Comparison of ENCODE assay signal across 14 mouse cellular contexts in genomic region chr1:55301077-55301476, GRCm38 (mm10).
DNase-seq lines count a peak whose midpoint lies in the region; ATAC-seq and TF ChIP-seq lines count a peak whose summit lies in the region.
"Had no signal": no experiment of that assay in that cellular context is flagged by ENCODE, and none has a peak within 500 bp of the region (broad histone marks: within the 10 kb centered on the region; RNA-seq: fewer than 3 reads in every experiment).

No protein-coding gene starts in this region.

- TF ChIP-seq CTCF in gastrocnemius, adult 2 months (IDR thresholded peaks at IDR 0.05) = peak; percentile 38; the same call in 1 of the 2 replicates

- no peaks in the 10 kb centered on the region for H3K27me3 ChIP-seq in limb, embryonic 14.5 days (ENCODE audit: control insufficient read depth, insufficient read depth, low read length)
- no peaks in the 10 kb centered on the region for H3K27me3 ChIP-seq in limb, embryonic 10.5 days (ENCODE audit: low read depth, poor library complexity, severe bottlenecking)
- H3K27me3 ChIP-seq: embryonic facial prominence, embryonic 15.5 days; heart, embryonic 12.5 days had no signal

- no peak overlapping the region for H3K9ac ChIP-seq in limb, embryonic 14.5 days (ENCODE audit: low read depth, low read length, severe bottlenecking)
- H3K9ac ChIP-seq: embryonic facial prominence, embryonic 15.5 days; heart, embryonic 12.5 days had no signal

- no peak overlapping the region for H3K4me3 ChIP-seq in gastrocnemius, adult 2 months
- H3K4me3 ChIP-seq in limb, embryonic 14.5 days (replicated peaks; ENCODE audit: low read length) = no peak overlapping the region
- no peak overlapping the region for H3K4me3 ChIP-seq in limb, embryonic 10.5 days
- H3K4me3 ChIP-seq: embryonic facial prominence, embryonic 15.5 days; heart, embryonic 12.5 days had no signal

- no peak for TF ChIP-seq POLR2A in limb, embryonic 14.5 days (IDR thresholded peaks at IDR 0.05; ENCODE audit: borderline replicate concordance, extremely low read depth, insufficient read depth, insufficient read length)

- DNase-seq in gastrocnemius, adult 2 months = no peak
- DNase-seq in gastrocnemius, postnatal 10 days = no peak
- DNase-seq in limb, embryonic 14.5 days (ENCODE audit: low spot score) = peak; percentile 11
- no peak for DNase-seq in limb, embryonic 10.5 days (ENCODE audit: low spot score)
- peak; percentile 7 for DNase-seq in NIH3T3 (ENCODE audit: low read depth)
- peak; percentile 41 for DNase-seq in naive thymus-derived CD4-positive, alpha-beta T cell, adult 2 months (ENCODE audit: low read depth)
- DNase-seq in kidney, postnatal 14 days = no peak
- no peak for DNase-seq in frontal cortex, postnatal 14 days (ENCODE audit: low spot score in 2 of 2)
- DNase-seq: adrenal gland, adult 2 months; cerebellum, adult 11 months; kidney, adult 11 months; lung, adult 2 months had no signal

- no peaks in the 10 kb centered on the region for H3K4me1 ChIP-seq in limb, embryonic 14.5 days (ENCODE audit: control insufficient read depth, insufficient read depth, low read length)
- no peaks in the 10 kb centered on the region for H3K4me1 ChIP-seq in limb, embryonic 10.5 days
- H3K4me1 ChIP-seq: embryonic facial prominence, embryonic 15.5 days had no signal

- ATAC-seq in limb, embryonic 14.5 days (ENCODE audit: low FRiP score, low read depth) = no peak

- H3K9me3 ChIP-seq in limb, embryonic 14.5 days (ENCODE audit: control insufficient read depth, low read length) = peaks cover 8% of the 10 kb centered on the region
- no peaks in the 10 kb centered on the region for H3K9me3 ChIP-seq in limb, embryonic 10.5 days (replicated peaks)
- H3K9me3 ChIP-seq: embryonic facial prominence, embryonic 15.5 days had no signal

- no peaks in the 10 kb centered on the region for H3K36me3 ChIP-seq in limb, embryonic 14.5 days (ENCODE audit: control insufficient read depth, insufficient read depth, low read length)
- no peaks in the 10 kb centered on the region for H3K36me3 ChIP-seq in limb, embryonic 10.5 days
- H3K36me3 ChIP-seq: embryonic facial prominence, embryonic 15.5 days; heart, embryonic 12.5 days had no signal

- no peak overlapping the region for H3K27ac ChIP-seq in gastrocnemius, adult 2 months
- no peak overlapping the region for H3K27ac ChIP-seq in limb, embryonic 14.5 days (replicated peaks; ENCODE audit: low read depth, low read length)
- H3K27ac ChIP-seq in limb, embryonic 10.5 days = no peak overlapping the region
- H3K27ac ChIP-seq: embryonic facial prominence, embryonic 15.5 days had no signal

- intact Hi-C loops in gastrocnemius, adult 2 months (cut with DNase I) = loop anchor here (5.0 kb wide), 1 partner anchor 81 kb away; no protein-coding TSS in a partner anchor

- no peak overlapping the region for H3K4me2 ChIP-seq in limb, embryonic 14.5 days (replicated peaks; ENCODE audit: low read depth, low read length, severe bottlenecking)
- H3K4me2 ChIP-seq: embryonic facial prominence, embryonic 15.5 days; heart, embryonic 12.5 days had no signal

Comparison
In these comparisons a context has a peak if more than half of its experiments do, and no peak if none do; other contexts are left out.
1. DNase-seq: peak in limb, embryonic 14.5 days (single experiment), NIH3T3 (single experiment) and naive thymus-derived CD4-positive, alpha-beta T cell, adult 2 months (single experiment); none in gastrocnemius, adult 2 months (single experiment), gastrocnemius, postnatal 10 days (single experiment), limb, embryonic 10.5 days (single experiment), kidney, postnatal 14 days (single experiment) and frontal cortex, postnatal 14 days (0 of 2).